Mouse (Mus musculus): Measurements from ENCODE around the gene Elf4.
A peak's percentile ranks its signal among the peaks of the same experiment; 100 is the strongest.

DNA sequence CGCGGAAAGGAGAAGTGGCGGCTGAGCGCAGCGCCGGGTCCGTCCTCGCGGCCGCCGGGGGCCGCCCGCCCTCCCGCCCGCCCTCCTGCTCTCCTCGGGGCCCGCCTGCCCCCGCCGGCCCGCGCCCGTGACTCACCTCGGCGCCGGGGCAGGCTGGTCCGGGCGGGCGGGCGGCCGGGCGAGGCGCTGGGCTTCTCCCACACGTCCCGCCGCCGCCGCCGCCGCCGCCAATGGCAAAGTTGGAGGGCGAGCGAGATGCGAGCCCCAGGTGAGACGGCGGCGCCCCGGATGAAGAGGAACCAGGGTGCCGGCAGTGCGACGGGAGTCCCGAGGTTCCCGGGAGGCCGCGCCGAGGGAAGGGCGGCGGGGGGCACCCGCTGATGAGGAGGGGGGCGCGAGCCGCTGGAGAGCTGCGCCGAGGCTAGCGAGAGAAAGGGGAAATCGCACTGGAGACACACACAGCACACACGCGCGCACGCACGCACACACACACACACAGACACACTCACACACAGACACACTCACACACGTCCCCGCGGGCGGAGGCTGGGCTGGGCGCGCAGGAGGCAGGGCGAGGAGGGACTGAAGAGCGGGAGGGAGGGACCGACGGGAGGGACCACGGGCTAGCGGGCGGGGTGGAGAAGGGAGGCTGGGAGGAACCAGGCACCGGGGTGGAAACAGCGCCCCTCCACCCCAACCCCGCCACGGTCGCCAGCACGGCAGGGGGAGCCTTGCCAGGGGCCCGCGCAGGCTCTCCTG, 9.0 kb downstream of the Elf4 start:
- peak; percentile 87 for TF ChIP-seq POLR2A (IDR thresholded peaks at IDR 0.05; ENCODE audit: insufficient read length, low read depth)
- TF ChIP-seq MAX (IDR thresholded peaks at IDR 0.05; ENCODE audit: low read depth) = no peak
- TF ChIP-seq MYOD1 (IDR thresholded peaks at IDR 0.05; ENCODE audit: control insufficient read depth in 1 of 3, insufficient read length in 2 of 3, low read depth in 2 of 3) = peak in 2 of 3 experiments; percentile 39 to 42
- no peak for TF ChIP-seq USF1 (IDR thresholded peaks at IDR 0.05; ENCODE audit: low read depth)
- no peak for TF ChIP-seq TCF12 (IDR thresholded peaks at IDR 0.05; ENCODE audit: insufficient read depth, poor library complexity, severe bottlenecking)
- peak in 2 of 3 experiments; percentile 42 to 43 for TF ChIP-seq MYOG (IDR thresholded peaks at IDR 0.05; ENCODE audit: control insufficient read depth in 1 of 3, insufficient read depth in 1 of 3, insufficient read length in 2 of 3, low read depth in 2 of 3)
- peak; percentile 88 for TF ChIP-seq POLR2AphosphoS2 (IDR thresholded peaks at IDR 0.05; ENCODE audit: insufficient read length, low read depth)
- peak; percentile 44 for TF ChIP-seq REST (IDR thresholded peaks at IDR 0.05; ENCODE audit: insufficient read depth, insufficient read length)
- TF ChIP-seq TCF3 (IDR thresholded peaks at IDR 0.05; ENCODE audit: insufficient read length, low read depth) = no peak

Data from myocyte (in vitro differentiated cells).